Mouse (Mus musculus) gastrocnemius, postnatal 25 days (tissue): Measurements from ENCODE around the gene Dtnb. TPM values are rescaled to one million over a fixed set of nuclear protein-coding genes. Genes with fewer than 3 reads are reported as not detected.
"Not testable (repeated sequence)": the region's sequence is repeated elsewhere in the genome, so short reads cannot be mapped to it uniquely, and the experiment has no call there.

Source experiments
- DNase-seq: peaks from one replicate; pipeline ENCODE4 v3.0.0; 2022
- total RNA-seq, 2 experiments: library from RNA; stranded (reverse); gene quantifications; 1 replicate in 1 of 2; 2 replicates in 1 of 2; pipeline ENCODE4 v1.2.3; 2021

Dtnb gene
- total RNA-seq, 2 experiments from 2014 or later: 2.0 to 5.4 TPM

DNA sequence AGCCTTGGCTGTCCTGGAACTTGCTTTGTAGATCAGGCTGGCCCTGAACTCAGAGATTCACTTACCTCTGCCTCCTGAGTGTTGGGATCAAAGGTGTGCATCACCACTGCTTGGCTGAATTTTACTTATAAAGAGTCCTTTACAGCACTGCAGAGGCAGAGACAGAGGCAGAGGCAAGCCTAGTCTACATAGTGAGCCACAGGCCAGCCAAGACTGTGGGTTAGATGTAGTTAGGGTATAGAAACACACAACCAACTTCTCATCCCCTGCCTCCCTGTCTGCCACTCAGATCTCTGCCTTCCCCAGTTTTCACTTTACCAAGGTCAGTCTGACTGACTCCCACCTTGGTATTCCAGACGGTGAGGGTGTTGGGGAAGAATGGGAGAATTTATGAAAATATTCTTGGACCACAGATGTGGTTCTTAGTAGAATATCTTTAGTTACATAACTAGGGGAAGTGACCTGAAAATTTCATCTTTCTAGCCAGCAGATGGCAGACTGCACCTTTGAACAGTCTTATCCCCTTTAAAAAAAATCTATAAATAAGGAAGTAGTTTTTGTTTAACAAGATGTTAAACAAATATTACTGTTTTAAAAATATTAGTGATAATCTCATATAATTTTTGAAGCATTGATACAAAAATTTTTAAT is 88.9 kb downstream of the Dtnb start:
- DNase-seq: no peak

DNA sequence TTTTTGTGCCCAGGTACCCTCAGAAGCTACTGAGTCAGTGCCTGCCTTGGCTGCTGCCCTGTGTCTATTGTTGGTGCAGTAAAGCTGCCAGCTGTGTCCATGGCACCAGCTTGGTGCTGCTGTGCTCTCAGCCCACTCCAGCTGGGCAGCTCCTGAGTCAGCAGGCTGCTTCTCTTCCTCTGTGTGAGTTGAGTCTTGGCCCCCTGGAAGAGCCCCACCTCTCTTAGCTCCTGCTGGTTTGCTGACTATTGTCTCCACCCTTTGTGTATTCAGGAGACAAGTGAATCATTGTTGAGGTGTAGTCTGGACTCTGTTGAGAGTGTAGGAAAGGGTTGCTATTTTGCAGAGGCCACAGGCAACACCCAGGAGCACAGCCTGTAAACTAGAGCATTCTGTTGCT is 90.5 kb downstream of the Dtnb start:
- no peak for DNase-seq

- no peak for DNase-seq
These were observed 91.2 kb downstream of the Dtnb start for GRCm38 (mm10) chr12:3663386-3663785.

GRCm38 (mm10) chr12:3669971-3670381 is 97.8 kb downstream of the Dtnb start:
- no peak for DNase-seq

GRCm38 (mm10) chr12:3671117-3671516 is 98.9 kb downstream of the Dtnb start:
- no peak for DNase-seq

- no peak for DNase-seq
These were observed 100.6 kb downstream of the Dtnb start for GRCm38 (mm10) chr12:3672786-3673185.

GRCm38 (mm10) chr12:3673886-3674285 is 101.7 kb downstream of the Dtnb start:
- DNase-seq: no peak

GRCm38 (mm10) chr12:3674913-3675312 is 102.7 kb downstream of the Dtnb start:
- DNase-seq: no peak

DNA sequence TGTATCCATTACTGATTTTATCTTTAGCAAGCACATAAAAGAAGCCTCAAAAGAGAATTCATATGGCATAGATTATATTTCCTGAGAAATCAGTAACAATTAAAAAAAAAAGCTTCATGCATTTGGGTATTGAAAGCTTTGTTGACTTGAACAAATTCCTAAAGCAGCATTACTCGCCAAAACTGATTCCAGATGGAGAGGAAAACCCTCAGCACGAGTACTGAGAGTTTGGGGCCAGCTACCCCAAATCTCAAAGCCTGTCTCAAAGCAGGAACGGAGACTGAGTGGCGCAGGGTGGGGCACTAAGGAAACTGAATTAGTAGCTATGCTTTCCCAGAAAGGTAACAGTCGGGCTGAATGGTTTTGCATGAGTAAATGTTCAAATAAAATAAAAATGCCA is 108.5 kb downstream of the Dtnb start:
- no peak for DNase-seq

DNA sequence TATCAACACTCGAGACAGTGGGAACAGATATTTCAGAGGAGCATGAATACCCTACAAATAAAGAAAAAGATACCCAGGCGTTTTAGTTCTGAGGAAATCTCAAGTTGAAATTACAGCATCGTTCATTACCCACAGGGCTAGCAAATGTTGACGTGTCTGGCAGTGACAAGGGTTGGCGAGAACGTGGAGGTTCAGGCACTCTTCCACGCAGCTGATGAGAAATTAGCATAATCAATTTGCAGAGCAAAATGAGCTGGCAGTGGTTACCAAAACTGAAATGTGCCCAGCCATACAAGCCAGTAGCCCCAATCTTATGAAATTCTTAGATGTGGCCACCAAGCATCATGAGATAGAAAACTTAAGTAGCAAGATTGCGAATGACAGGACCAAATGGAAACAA is 110.9 kb downstream of the Dtnb start:
- no peak for DNase-seq

GRCm38 (mm10) chr12:3686419-3686940 is 114.3 kb downstream of the Dtnb start:
- no peak for DNase-seq

GRCm38 (mm10) chr12:3690926-3691529 is 118.8 kb downstream of the Dtnb start:
- not testable (repeated sequence) for DNase-seq

GRCm38 (mm10) chr12:3692795-3693392 is 120.7 kb downstream of the Dtnb start:
- no peak for DNase-seq

DNA sequence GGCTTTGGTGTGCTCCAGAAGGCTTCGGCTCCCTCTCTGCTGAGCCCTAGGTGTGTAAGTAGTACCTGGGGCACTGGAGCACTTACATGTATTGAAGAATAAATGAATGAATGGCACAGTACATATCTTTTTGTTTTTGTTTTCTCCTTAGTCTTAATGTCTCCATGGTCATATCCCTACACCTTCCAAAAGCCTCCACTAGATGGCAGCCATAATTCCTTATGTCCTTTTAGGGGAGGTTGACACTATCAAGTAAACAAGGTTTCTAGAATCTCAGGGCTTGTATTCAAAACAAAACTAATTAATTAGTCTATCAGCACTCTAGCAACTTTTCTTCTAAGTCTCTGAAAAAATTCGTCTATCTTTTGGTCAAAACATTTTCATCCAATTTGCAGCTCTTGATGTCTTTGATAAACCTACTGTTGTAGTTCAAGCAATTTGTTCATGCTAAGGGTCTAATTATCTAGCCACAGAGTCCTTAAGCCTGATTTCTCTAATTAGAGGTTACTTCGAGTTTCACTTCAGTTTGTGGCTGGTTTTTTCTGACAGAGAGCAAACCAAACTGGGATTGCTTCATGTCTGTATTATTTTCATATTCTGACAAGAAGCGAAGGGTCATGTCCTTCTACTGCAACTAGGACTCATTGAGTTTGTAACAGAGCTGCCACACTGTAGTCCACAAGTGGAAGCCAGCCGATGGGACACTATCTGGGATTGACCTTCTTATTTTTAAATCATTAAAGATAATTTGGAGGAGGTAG is 123.7 kb downstream of the Dtnb start:
- DNase-seq: no peak

GRCm38 (mm10) chr12:3700503-3700902 is 128.3 kb downstream of the Dtnb start:
- DNase-seq: no peak

DNA sequence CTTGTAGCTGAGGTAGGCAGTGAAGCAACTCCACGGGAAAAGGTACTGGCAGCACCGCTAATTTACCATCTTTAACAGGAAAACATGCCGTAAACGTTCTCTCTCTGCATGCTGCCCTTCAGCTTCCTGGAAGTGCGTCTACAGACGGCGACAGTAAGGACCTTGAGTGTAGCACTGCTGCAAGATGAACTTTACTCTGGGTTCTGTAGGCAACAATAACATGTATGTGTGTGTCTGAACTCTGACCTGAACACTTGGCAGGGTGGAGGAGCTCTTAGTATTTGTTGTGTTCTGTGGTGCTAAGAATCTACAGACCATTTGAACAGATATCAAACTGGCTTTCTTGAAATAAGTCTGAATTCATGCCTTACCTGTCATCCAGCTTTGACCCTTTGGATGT is 130.7 kb downstream of the Dtnb start:
- no peak for DNase-seq

DNA sequence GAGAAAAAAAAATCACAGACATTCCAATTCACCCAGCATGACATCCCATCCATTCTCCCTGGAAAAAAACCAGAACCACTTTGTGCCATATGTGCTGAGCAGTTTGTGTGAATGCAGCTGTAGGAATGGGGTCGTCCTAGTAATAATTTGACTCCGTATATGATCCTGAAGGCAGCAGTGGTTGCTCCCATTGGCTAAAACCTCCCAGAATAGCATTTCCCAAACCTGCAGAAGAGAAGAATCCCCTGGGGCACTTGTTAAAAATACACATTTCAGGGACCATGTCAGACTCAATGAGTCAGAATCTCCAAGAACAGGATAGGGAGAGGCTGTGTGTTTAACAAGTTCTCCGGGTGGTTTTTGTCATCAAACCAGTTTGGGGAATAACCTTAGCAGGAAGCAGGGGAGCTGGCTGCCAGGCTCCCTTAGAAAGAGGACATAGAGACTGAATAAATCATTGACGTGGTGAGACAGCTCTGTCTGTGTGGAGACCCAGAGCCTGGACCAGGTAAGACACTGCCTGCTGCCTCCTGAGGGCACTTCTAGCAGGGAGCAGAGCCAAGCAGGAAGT is 147.1 kb downstream of the Dtnb start:
- no peak for DNase-seq

GRCm38 (mm10) chr12:3720527-3720926 is 148.3 kb downstream of the Dtnb start:
- DNase-seq: no peak

DNA sequence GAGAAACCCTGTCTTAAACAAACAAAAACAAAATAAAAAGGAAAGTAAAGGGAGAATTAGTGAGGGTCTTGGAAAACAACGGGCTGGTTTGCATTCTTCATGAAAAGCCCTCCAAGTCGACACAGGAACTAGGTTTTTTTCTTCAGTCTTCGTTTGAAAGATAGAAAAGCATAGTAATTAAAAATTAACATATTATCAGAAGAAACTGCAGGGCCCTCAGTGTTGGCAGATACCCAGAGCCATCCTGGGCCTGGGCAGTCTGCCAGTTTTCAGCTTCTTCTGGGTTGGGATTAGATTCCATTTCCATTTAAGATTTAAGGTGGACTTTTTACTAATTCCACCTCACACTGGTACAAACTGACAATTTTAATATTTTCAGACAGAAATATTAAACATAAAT is 151.6 kb downstream of the Dtnb start:
- no peak for DNase-seq

- DNase-seq: no peak
These were observed 152.7 kb downstream of the Dtnb start for GRCm38 (mm10) chr12:3724822-3725370.

DNA sequence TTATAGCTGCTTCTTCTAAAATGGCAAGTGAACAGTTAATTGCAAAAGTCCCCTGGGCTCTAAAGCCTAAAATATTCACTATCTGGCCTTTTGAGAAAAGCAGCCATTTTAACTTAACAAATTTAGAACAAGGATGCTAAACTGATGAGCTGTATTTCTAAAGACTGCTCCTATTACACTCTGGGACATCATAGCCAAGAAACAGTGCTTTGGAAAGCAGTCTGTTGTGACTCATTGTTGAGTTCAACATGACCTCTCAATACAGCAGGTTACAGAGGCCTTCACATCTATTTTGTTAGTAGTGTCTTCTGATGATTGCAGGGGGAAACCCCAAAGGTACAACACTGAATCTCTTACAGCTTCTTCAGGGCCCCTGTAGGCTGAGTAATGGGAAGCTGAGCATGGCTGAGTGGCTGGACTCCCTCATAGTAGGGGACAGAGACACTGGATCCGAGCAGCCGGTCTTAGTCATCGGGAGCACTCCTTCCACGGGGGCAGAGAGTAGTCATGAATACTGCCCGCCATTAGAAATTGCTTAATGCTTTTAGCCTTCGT is 157.4 kb downstream of the Dtnb start:
- no peak for DNase-seq
